Mouse (Mus musculus) hindbrain, embryonic 14.5 days (tissue): ENCODE data around the gene Sell. TPM values are rescaled to one million over a fixed set of nuclear protein-coding genes. Genes with fewer than 3 reads are reported as not detected.

Experiments
- ATAC-seq: fragments of 200-750 bp; cut with Nextera tagmentation; 2 replicates; pipeline ENCODE4 v1.8.0; 2017; ENCODE audit warnings: moderate number of reproducible peaks, mild to moderate bottlenecking, moderate TSS enrichment, moderate library complexity; ENCODE audit not compliant: low FRiP score
- DNase-seq: peaks from one replicate; pipeline ENCODE4 v3.0.0-alpha.2; 2015; ENCODE audit warnings: low spot score
- H3K27ac ChIP-seq: fragments of 300-500 bp; sonication (generic); 2 replicates; pipeline ENCODE4 v1.5.1; 2014; ENCODE audit warnings: mild to moderate bottlenecking, moderate library complexity
- H3K27me3 ChIP-seq: fragments of 300-500 bp; sonication (generic); 2 replicates; pipeline ENCODE4 v1.6.1; 2014; ENCODE audit warnings: mild to moderate bottlenecking, low read length, mixed read lengths; ENCODE audit not compliant: control insufficient read depth, insufficient read depth
- H3K36me3 ChIP-seq: fragments of 300-500 bp; sonication (generic); replicated peaks from 2 replicates; pipeline ENCODE4 v1.6.1; 2014; ENCODE audit not compliant: control insufficient read depth, insufficient read depth
- H3K4me1 ChIP-seq: fragments of 300-500 bp; sonication (generic); replicated peaks from 2 replicates; pipeline ENCODE4 v1.6.1; 2014; ENCODE audit warnings: antibody characterized with exemption, low read length, mixed read lengths; ENCODE audit not compliant: control insufficient read depth, insufficient read depth
- H3K4me2 ChIP-seq: fragments of 300-500 bp; sonication (generic); replicated peaks from 2 replicates; pipeline ENCODE4 v1.6.1; 2014; ENCODE audit warnings: mild to moderate bottlenecking, moderate library complexity
- H3K4me3 ChIP-seq: fragments of 300-500 bp; sonication (generic); replicated peaks from 2 replicates; pipeline ENCODE4 v1.5.1; 2014; ENCODE audit warnings: mild to moderate bottlenecking, low read length
- H3K9ac ChIP-seq: fragments of 300-500 bp; sonication (generic); 2 replicates; pipeline ENCODE4 v1.6.1; 2014
- H3K9me3 ChIP-seq: fragments of 300-500 bp; sonication (generic); 2 replicates; pipeline ENCODE4 v1.6.1; 2016; ENCODE audit warnings: low read length; ENCODE audit not compliant: control insufficient read depth
- WGBS: fragments of 180-500 bp; shearing (Covaris S2); extraction: QIAGEN DNeasy Blood & Tissue Kit; methylation state at CpG from one replicate; pipeline ENCODE4 v1.1.7; 2014; 5-methylcytosine and 5-hydroxymethylcytosine counted together
- polyA plus RNA-seq: library from polyadenylated mRNA; unstranded; fragments of >200 nt; fragmentation: Nextera tagmentation; extraction: Ambion mirVana; gene quantifications from 2 replicates; pipeline ENCODE4 v1.2.1, GENCODE M21; 2014

Sell gene
- polyA plus RNA-seq, 1 experiment from 2014 or later = not detected

- no peak overlapping the region for H3K9ac ChIP-seq
- H3K4me1 ChIP-seq = no peaks in the 10 kb centered on the region
- H3K9me3 ChIP-seq = no peaks in the 10 kb centered on the region
- H3K27ac ChIP-seq = no peak overlapping the region
- 93% methylated on average over 4 of the region's 4 CpGs for WGBS
- ATAC-seq = no peak
- no peak for DNase-seq
- no peak overlapping the region for H3K4me2 ChIP-seq
- no peak overlapping the region for H3K4me3 ChIP-seq
- H3K36me3 ChIP-seq = no peaks in the 10 kb centered on the region
- H3K27me3 ChIP-seq = no peaks in the 10 kb centered on the region
Measured at GRCm38 (mm10) chr1:164083046-164083445, 21.3 kb downstream of the Sell start.

GRCm38 (mm10) chr1:164086797-164087196, 25.0 kb downstream of the Sell start:
- no peak overlapping the region for H3K9ac ChIP-seq

GRCm38 (mm10) chr1:164087872-164088271, 26.1 kb downstream of the Sell start:
- DNase-seq (no peak), ATAC-seq (no peak)
- Histone ChIP-seq H3K4me2 (no peak overlapping the region), H3K4me3 (no peak overlapping the region), H3K9ac (no peak overlapping the region), H3K4me1 (no peaks in the 10 kb centered on the region), H3K27ac (no peak overlapping the region), H3K36me3 (no peaks in the 10 kb centered on the region), H3K9me3 (no peaks in the 10 kb centered on the region), H3K27me3 (no peaks in the 10 kb centered on the region)
- WGBS = 94% methylated on average over 5 of the region's 5 CpGs

More at GRCm38 (mm10) chr1:164086797-164087196, 25.0 kb downstream of the Sell start:
- WGBS = 93% methylated on average over 3 of the region's 3 CpGs
- no peak overlapping the region for H3K27ac ChIP-seq
- H3K4me1 ChIP-seq = no peaks in the 10 kb centered on the region
- ATAC-seq (no peak), DNase-seq (no peak)
- no peak overlapping the region for H3K4me2 ChIP-seq
- H3K36me3 ChIP-seq = no peaks in the 10 kb centered on the region
- H3K9me3 ChIP-seq = no peaks in the 10 kb centered on the region
- H3K27me3 ChIP-seq = no peaks in the 10 kb centered on the region
- H3K4me3 ChIP-seq = no peak overlapping the region

GRCm38 (mm10) chr1:164096780-164097179, 35.0 kb downstream of the Sell start:
- no peak overlapping the region for H3K9ac ChIP-seq
- ATAC-seq = no peak
- 75% methylated on average over 6 of the region's 6 CpGs for WGBS

GRCm38 (mm10) chr1:164097911-164098310, 36.1 kb downstream of the Sell start:
- no peaks in the 10 kb centered on the region for H3K36me3 ChIP-seq
- DNase-seq (no peak), ATAC-seq (no peak)
- no peak overlapping the region for H3K4me3 ChIP-seq
- 85% methylated on average over 2 of the region's 2 CpGs for WGBS
- H3K27ac ChIP-seq = no peak overlapping the region
- no peak overlapping the region for H3K4me2 ChIP-seq
- H3K9me3 ChIP-seq = no peaks in the 10 kb centered on the region
- no peaks in the 10 kb centered on the region for H3K27me3 ChIP-seq
- no peaks in the 10 kb centered on the region for H3K4me1 ChIP-seq
- no peak overlapping the region for H3K9ac ChIP-seq

More at GRCm38 (mm10) chr1:164096780-164097179, 35.0 kb downstream of the Sell start:
- Histone ChIP-seq H3K36me3 (no peaks in the 10 kb centered on the region), H3K27me3 (no peaks in the 10 kb centered on the region), H3K4me1 (no peaks in the 10 kb centered on the region), H3K9me3 (no peaks in the 10 kb centered on the region), H3K27ac (no peak overlapping the region), H3K4me2 (no peak overlapping the region), H3K4me3 (no peak overlapping the region)
- DNase-seq = no peak

- H3K9ac ChIP-seq = no peak overlapping the region
- WGBS = 84% methylated on average over 2 of the region's 2 CpGs
- no peaks in the 10 kb centered on the region for H3K27me3 ChIP-seq
- H3K4me1 ChIP-seq = no peaks in the 10 kb centered on the region
- no peaks in the 10 kb centered on the region for H3K36me3 ChIP-seq
- H3K27ac ChIP-seq = no peak overlapping the region
- DNase-seq (no peak), ATAC-seq (no peak)
- H3K4me2 ChIP-seq = no peak overlapping the region
- H3K4me3 ChIP-seq = no peak overlapping the region
- H3K9me3 ChIP-seq = no peaks in the 10 kb centered on the region
Measured at GRCm38 (mm10) chr1:164098372-164098771, 36.6 kb downstream of the Sell start.

GRCm38 (mm10) chr1:164109763-164110162, 48.0 kb downstream of the Sell start:
- no peaks in the 10 kb centered on the region for H3K9me3 ChIP-seq
- H3K4me2 ChIP-seq = no peak overlapping the region
- ATAC-seq (no peak), DNase-seq (no peak)
- no peak overlapping the region for H3K27ac ChIP-seq
- H3K27me3 ChIP-seq = no peaks in the 10 kb centered on the region
- H3K4me1 ChIP-seq = no peaks in the 10 kb centered on the region
- no peak overlapping the region for H3K4me3 ChIP-seq
- H3K9ac ChIP-seq = no peak overlapping the region
- H3K36me3 ChIP-seq = no peaks in the 10 kb centered on the region
- WGBS = 86% methylated on average over 2 of the region's 2 CpGs

- no peak overlapping the region for H3K4me2 ChIP-seq
- WGBS = 91% methylated on average over 9 of the region's 9 CpGs
- H3K9ac ChIP-seq = no peak overlapping the region
- H3K36me3 ChIP-seq = no peaks in the 10 kb centered on the region
- ATAC-seq (no peak), DNase-seq (no peak)
- H3K27me3 ChIP-seq = no peaks in the 10 kb centered on the region
- no peaks in the 10 kb centered on the region for H3K4me1 ChIP-seq
- no peak overlapping the region for H3K4me3 ChIP-seq
- H3K9me3 ChIP-seq = no peaks in the 10 kb centered on the region
- no peak overlapping the region for H3K27ac ChIP-seq
Measured at GRCm38 (mm10) chr1:164110591-164111329, 49.0 kb downstream of the Sell start.

- Histone ChIP-seq H3K4me1 (no peaks in the 10 kb centered on the region), H3K9me3 (no peaks in the 10 kb centered on the region), H3K27ac (no peak overlapping the region), H3K9ac (no peak overlapping the region), H3K4me3 (no peak overlapping the region), H3K4me2 (no peak overlapping the region), H3K36me3 (no peaks in the 10 kb centered on the region), H3K27me3 (no peaks in the 10 kb centered on the region)
- no peak for DNase-seq
- 85% methylated on average over 5 of the region's 5 CpGs for WGBS
- no peak for ATAC-seq
Measured at GRCm38 (mm10) chr1:164114280-164114679, 52.5 kb downstream of the Sell start.
